Mouse (Mus musculus) mouse trophoblast stem cell (cell line): ENCODE results near the gene Pbx1.

Experiments
- in situ Hi-C, 2 experiments: fragments of 300-500 bp; cut with MseI, MboI; formaldehyde crosslinking; loops; 2 replicates in 1 of 2; 3 replicates in 1 of 2; pipeline ENCODE4 v1.15.1; 2025

Pbx1 gene

DNA sequence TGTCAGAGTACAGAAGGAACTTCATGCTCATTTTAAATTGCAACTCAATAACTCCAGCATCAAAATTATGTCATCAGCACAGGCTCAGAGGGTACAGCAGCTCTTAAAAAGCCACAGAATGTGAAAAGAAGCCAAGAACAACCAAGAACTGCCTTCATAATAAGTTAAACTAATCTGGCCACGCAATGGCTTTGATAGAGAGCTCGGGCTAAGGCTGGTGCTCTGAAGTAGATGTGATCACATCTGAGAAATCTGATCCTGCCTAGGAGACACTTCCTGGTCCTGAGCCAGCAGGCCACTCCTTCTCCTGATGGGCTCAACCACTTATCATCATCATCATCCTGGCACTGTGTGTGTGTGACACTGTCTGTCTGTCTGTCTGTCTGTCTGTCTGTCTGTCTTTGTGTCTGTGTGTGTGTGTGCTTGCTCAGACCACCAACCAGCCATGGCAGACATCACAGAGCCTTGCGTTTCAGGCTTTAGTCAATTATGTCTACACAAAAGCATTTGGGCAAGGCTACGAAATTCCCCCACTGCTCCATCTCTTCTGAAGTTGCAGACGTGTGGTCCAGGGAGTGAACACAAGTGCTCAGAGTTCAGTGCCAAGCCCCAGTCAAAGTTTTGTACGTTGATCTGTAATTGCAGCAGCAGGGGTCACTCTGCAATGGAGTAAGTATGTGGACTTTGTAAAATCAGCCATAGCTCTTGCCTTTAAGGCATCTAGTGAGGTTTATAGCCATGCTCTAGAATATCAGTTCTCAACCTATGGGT lies 203.1 kb downstream of the Pbx1 start:
- in situ Hi-C loops, result no loop called here

DNA sequence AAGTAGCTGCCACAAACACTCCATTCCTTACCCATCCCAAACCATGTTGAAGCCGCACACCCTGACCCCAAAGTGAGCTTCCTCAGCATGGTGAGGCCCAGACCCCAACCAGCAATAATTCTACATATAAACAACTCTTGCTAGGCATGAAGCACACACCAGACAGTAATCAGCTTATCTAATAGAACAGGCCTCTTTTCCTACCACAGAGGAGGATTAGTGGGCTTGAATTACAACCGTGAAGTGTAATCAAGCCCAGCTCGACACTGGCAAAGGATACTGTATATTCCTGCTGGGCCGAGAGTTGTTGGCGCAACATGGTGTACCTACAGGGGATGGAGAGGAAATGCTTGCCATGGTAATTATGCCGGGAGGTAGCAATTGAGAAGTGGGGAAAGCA lies 205.9 kb downstream of the Pbx1 start:
- in situ Hi-C loops, result no loop called here

DNA sequence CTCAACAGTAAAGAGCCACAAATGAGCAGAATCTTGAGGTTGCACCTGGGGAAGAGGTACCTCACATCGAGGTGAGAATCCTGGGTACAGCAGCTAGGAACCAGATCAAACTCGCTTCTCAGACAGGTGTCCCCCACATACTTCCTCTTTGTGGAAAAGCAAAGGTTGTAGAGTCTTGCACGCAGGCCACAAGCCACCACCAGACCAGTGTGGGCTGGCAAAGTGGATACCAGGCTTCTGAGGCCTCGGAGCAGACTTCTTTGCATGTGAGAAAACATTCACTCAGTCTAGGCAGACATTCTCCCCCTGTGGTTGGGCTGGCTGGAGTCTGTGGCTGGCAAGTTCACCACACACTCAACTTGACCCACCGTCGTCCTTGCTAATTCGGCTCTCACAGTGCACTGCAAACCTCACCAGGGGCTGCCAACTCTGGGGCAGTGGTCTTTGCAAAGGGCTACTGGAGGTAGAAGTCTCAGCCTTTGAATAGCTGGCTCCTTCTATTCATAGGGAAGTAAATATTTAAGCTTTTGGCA lies 206.4 kb downstream of the Pbx1 start:
- in situ Hi-C loops, result no loop called here

DNA sequence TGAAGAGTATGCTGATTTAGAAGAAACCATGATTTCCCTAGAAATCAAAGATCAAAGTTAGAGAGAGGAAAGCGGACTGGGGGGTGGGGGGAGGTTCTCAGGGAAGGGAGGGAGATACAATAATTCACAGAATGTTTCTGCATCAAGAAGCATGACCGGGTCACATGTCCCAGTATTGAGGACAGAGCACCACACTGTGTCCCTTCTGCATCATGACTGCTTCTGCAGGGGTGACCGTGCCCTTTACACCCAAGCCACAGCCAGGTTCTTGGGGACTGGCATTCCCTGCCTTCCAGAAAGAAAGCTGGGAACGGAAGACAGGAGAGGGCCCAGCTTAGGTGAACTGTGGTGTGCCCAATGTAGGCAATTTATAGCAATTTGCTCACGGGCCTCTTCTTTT lies 207.9 kb downstream of the Pbx1 start:
- in situ Hi-C loops, result loop anchor here (25.0 kb wide), 1 partner anchor 1238 kb away; no protein-coding TSS in a partner anchor

DNA sequence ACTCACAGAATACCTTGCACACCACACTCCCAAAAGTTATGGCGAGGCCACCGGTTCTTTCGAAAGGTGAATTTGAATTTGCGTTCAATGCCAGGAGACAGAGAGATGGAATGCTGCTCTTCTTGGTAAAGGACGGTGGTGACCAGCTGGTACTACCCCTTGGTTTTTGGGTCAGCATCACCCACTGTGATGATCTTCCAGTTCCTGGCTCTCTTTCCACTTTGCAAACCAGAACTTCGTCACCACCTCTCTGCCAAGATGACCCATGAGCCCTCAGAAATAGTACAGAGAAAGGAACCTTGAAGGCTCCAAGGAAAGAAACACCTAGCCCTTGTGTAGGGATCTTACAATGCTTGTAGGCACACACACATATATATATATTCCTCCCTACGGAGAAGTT lies 209.3 kb downstream of the Pbx1 start:
- in situ Hi-C loops, result loop anchor here (25.0 kb wide), 1 partner anchor 1240 kb away; no protein-coding TSS in a partner anchor

DNA sequence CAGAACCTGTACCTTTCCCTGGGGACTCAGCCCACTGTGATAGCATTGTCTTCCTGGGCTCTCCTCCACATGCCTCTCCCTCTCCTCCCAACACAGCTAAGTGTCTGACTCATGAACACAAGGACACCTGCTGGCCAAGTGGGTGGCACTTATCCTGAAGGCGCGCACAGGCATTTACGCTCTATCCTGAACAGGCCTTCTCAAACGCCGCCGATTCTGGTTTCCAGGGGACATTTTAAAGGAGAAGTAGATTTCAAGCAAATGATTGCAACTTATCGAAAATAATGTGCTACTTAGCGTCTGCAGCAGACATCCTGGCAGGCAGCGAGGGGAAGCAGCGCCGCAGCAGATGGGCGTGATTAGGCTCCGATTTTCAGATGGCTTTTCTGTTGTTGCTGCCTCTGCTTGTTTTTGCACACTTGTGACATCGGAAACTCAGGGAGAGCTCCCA lies 211.0 kb downstream of the Pbx1 start:
- in situ Hi-C loops, result loop anchor here (25.0 kb wide), 1 partner anchor 1241 kb away; no protein-coding TSS in a partner anchor

DNA sequence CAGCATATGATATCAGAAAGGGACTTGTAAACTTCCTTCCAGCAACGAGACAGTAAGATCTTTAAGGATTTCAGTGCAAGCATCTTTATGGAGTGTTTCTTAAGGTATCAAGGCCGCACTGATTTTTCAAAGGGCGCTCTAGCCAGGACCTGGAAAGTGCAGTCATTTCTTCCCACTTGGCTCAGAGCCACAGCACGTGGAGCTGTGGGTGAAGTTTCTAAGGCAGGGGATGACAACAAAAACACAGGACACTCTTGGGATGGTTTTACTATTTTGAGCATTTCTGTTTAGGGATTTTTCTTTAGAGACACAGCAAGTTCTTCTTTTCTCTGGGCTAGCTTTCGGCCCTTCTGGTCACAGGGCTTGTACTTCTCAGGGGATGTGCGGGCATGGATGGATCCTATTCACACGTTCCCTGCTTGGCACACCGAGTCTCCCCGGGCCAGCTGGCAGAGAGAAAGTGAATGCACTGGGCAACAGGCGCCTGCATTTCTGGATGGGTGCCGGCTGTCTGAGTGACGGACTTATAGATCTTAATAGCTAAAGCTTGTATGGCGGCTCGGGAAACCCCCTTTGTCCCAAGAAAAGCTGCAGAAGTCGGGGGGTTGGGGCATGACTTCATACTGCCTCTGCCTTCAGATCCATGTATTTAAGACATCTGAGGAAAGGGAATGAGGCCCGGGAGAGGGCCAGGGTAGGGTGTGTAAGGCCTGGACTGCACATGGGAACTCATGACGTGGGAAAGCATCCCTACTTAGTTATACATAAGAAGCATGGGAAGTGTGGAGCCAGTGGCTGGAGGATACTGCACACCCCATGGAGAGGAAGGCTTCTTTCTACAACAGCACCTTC lies 215.9 kb downstream of the Pbx1 start:
- in situ Hi-C loops, result loop anchor here (25.0 kb wide), 1 partner anchor 1246 kb away; no protein-coding TSS in a partner anchor

DNA sequence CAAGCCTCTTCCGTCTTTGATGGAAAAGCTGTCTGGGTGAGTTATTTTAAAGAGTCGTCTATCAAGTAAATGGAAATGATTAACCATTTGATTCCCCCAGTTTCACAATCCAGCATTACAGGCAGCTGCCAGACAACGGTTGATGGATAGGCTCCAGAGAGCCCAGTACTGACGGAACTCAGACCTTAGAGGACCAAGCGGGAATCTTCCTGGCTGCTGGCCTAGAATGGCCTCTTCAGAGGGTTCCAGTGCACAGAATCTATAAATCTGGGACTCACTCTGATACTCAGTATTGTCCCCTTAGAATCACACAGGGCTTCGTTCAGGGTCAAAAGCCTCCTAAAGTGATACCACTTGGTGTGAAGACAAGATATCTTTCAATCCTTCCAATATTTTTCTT lies 216.6 kb downstream of the Pbx1 start:
- in situ Hi-C loops, result loop anchor here (25.0 kb wide), 1 partner anchor 1247 kb away; no protein-coding TSS in a partner anchor

DNA sequence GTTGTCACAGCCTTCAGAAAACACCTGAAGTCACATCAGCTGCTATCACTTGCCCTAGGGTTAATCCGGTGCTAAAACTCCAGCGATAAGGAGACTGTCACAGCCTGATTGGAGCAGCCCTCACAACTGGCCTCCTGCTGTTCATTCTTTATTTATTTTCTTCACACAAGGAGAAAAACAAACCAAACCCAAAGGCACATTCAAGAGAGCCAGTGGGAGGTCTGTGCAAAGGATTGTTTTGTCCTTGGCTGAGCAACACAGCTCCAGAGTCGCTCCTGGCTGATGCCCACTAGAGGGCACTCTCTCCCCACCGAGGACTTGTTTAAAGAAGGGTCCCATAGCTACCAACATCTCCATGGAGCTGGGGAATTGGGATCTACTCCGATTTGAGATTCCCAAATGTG lies 218.0 kb downstream of the Pbx1 start:
- in situ Hi-C loops, result loop anchor here (25.0 kb wide), 1 partner anchor 1248 kb away; no protein-coding TSS in a partner anchor

DNA sequence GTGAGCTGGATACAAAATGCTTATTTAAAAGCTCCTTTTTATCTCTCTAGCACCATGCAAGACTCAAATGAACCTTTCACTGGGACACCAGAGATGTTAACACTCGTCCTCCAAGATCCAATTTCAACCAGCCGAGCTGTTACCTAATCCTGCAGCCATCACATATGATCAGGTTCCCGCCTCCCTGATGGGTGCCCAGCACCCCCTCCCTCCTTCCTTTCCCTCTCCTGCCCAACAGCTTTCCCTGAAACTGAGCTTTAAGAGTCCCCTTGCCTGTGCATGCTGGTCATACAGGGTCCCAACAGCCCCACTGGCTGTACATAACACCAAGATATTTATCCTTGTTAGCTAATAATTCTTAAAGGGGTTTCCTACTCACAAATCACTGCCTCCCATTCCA lies 218.5 kb downstream of the Pbx1 start:
- in situ Hi-C loops, result loop anchor here (25.0 kb wide), 1 partner anchor 1249 kb away; no protein-coding TSS in a partner anchor

DNA sequence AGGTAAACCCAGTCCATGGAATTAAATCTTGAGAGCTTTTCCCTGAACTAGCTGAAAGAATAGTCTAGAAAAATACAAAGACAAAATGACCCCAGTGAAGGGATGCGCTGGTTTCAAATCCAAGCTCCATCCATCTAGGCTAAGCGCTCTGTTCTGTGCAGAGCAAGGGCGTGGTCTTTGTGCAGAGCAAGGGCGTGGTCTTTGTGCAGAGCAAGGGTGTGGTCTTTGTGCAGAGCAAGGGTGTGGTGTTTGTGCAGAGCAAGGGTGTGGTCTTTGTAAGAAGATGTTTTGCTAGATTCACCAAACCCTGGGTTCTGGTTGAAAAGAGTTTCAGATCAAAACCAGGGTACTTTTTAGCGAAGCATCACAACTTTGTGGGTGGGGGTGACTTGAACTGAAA lies 221.7 kb downstream of the Pbx1 start:
- in situ Hi-C loops, result loop anchor here (25.0 kb wide), 1 partner anchor 1252 kb away; no protein-coding TSS in a partner anchor

DNA sequence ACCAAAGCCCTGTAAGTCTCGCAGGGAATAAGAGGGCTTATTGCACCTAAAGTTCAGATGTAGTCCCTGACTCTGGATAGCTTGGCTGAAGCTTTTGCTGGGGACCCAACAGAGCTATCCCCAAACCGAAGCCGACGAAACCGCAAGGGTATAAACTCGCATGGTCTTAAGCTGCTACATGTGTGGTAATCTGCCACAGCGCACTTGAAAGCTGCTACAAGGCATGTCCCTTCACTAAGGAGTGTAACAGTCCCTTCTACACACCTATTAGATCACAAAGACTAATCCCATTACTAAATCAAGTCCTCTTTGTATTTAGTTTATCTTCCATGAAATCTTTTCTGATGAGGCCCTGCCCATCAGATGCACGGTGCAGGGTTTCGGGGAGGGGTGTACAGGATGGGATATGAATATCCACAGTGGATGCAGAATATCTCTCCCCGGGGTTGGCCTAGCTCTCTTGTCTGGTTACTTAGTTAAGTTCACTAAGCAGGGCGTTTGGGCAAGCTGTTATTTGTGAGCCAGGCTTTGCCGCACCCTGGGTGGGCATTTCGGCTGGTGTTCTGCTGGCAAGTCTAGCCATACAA lies 231.4 kb downstream of the Pbx1 start:
- in situ Hi-C loops, result loop anchor here (25.0 kb wide), 1 partner anchor 1262 kb away; no protein-coding TSS in a partner anchor

DNA sequence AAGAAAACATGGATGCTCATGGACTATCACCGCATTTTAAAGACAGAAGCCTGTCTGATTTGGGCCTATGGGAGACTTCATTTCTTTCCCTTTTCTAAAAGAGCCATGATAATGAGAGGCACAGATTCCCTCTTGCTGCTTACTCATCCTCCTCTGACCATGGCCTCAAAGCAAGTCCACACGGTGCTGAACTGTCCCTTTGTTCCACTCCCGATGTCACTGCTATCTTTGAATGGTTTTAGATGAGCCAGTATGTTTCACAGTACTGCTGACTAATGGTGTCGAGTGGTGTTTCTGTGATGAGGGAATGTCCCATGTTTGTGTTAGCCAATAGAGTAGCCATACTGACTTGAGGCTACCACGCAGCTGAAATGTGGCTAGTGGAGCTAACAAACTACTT lies 233.8 kb downstream of the Pbx1 start:
- in situ Hi-C loops, result no loop called here

DNA sequence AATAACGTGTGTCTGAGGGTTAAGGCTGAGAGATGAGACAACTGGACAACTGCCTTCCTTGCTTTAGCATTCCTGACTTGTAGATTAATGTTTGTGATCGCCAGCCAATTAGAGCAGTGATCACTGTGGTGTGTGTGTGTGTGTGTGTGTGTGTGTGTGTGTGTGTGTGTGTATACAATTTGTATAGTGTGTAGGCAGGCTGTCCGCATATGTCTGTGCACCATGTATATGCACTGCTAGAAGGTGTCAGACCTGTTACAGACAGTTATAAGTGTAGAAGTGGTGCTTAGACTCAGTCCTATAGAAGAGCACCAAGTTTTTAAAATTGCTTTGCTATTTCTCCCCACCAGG lies 234.2 kb downstream of the Pbx1 start:
- in situ Hi-C loops, result no loop called here

DNA sequence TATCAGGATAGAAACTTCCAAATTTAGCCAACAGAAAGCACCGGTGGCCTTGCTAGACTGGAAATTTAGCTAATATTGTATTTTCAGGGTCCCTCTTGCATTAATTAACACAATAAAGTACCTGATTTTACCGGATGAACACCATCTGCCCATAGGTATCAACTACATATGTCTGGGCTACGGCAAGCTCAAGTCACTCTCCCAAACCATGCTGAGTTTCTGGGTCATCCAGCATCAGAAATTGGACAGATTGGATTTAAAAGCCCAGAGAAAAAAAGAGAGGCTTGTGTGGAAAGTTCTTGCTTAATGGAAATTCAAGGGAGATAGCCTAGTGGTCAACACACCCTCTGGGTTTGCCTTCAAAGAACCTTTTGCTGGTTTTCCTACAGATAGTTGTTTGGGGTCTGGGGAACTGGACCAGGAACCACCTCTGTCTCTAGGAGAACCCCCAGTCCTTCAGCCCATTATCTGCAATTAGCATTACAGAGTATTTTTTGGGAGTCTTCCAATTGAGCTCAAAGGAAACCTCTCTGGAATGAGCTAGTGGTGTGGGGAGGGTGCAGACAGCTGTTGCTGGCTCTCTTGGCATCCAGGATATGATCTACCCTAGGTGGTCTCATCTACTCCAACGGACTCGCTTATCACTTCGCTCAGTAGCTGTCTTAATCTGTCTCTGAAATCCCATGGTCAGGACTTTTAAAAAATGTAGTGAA lies 234.7 kb downstream of the Pbx1 start:
- in situ Hi-C loops, result no loop called here

DNA sequence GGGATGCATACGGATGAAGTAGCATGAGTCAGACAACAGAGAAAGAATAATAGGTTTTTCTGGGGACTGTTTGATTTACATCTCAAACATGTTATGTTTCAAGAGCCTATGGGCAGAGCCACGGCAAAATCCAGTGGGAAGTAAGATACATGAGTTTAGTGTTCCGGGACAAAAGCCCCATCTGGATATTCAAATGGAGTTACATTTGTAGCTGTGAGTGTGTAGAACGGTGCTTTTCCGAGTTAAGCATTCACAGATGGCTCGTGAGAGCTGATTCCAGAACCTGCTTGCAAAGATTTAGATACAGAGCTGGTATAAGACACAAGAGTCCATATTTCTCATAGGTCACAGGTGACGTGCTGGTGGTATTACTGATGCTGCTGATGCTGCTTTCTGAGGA lies 238.7 kb downstream of the Pbx1 start:
- in situ Hi-C loops, result no loop called here

DNA sequence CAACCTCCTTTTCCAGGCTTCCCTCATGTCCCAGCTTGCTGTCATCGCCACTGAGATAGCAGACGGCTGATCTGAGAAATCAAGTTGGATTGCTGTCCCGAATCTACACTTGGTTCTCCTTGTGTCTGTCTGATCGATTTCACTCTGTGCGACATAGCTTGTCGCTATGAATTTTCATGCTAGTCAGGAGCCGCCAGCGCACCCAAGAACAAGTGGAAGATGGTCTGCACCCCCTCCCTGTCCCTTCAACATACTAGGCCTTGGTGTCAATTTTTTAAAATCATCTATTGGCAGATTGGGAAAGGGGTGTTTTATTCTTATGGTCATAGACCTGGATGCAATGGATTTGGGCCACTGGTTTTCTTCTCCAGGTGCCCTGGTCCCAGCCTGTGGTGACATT lies 249.3 kb downstream of the Pbx1 start:
- in situ Hi-C loops, result no loop called here

DNA sequence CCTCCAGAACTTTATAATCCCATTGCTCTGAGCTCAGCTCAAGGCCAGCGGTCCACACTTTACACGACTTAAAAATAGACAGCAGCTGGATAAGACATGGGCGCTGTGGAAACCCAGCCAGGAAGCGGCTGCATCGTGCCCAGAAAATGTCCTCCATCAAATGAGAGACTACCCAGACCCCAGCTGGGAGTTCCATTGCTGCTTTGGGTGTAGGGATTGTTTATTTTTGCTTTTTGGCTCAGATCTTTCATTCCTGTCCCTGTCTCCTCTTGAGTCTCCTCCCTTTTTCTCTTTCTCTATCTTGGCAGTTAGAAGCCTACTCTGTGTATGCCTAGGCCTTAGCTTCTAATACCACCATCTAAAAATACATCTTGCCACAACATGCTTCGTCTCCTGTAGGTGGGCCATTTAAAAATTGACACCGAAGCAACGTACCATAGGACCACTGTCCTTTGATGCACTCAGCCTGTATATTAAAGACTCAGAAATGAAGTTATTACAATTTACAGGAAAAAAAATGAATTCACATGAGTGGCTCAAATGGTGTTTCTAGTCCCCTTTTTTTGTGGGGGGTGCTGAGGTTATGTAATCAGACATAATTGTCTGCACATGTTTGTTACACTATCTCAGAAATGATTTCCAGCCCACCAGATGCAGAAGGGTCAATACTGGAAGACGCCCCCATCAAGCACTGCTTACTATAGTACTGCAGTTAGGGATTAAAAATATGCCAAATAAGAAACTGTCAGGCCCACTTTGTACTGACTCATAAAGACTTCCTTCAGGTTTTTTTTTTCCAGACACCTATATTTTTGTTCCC lies 251.2 kb downstream of the Pbx1 start:
- in situ Hi-C loops, result no loop called here

DNA sequence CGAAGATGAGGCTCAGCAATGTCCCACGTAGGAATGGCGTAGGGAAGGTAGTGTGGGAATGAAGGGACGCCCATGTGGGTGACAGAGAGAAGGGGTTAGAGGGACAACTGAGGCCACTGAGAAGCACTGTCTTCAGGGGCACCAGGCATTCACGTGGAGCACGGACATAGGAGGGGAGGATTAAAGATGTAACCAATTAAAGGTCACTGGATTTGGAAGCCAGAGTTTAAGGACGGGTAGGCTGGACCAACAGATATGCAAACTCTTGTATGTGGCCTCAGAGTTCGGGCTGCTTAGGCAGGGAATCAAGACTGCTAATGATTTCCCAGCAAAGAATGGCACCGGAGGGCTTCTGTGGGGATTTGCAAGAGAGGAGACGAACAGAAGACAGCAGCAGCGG lies 252.4 kb downstream of the Pbx1 start:
- in situ Hi-C loops, result no loop called here

DNA sequence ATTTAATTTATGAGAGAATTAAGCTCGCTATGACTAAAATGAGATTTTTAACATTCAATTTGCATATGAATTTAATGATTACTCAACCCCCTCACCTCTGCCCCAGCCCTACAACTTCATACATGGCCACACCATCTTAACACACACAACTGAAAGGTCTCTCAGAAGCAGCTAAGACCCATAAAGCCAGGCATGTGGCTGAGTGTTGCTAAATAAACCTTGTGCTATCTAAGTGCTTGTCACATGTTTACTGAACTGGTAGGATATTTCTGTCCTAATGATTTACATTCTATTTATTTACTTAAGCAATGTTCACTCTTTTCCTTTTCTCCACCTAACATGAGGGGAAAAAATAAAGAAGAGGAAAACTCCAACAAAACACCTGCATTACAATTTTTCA lies 253.5 kb downstream of the Pbx1 start:
- in situ Hi-C loops, result no loop called here
